Mouse (Mus musculus) midbrain, postnatal 0 days (tissue): ENCODE data around the gene Ccdc105. TPM values are rescaled to one million over a fixed set of nuclear protein-coding genes. Genes with fewer than 3 reads are reported as not detected.
A peak's percentile ranks its signal among the peaks of the same experiment; 100 is the strongest.

ENCODE experiments used
- ATAC-seq: fragments of 200-750 bp; cut with Nextera tagmentation; 2 replicates; pipeline ENCODE4 v1.8.0; 2017; ENCODE audit warnings: moderate number of reproducible peaks, mild to moderate bottlenecking, moderate TSS enrichment, moderate library complexity; ENCODE audit not compliant: low FRiP score
- DNase-seq: peaks from one replicate; pipeline ENCODE4 v3.0.0-alpha.2; 2015; ENCODE audit warnings: low spot score
- H3K27ac ChIP-seq: fragments of 300-500 bp; sonication (generic); 2 replicates; pipeline ENCODE4 v1.5.1; 2014; ENCODE audit warnings: low read depth, mild to moderate bottlenecking, low read length, mixed read lengths
- H3K27me3 ChIP-seq: fragments of 300-500 bp; sonication (generic); 2 replicates; pipeline ENCODE4 v1.6.1; 2014; ENCODE audit warnings: low read length, control low read depth, mixed read lengths; ENCODE audit not compliant: insufficient read depth
- H3K36me3 ChIP-seq: fragments of 300-500 bp; sonication (generic); 2 replicates; pipeline ENCODE4 v1.6.1; 2014; ENCODE audit warnings: low read length, control low read depth, mixed read lengths; ENCODE audit not compliant: insufficient read depth
- H3K4me1 ChIP-seq: fragments of 300-500 bp; sonication (generic); 2 replicates; pipeline ENCODE4 v1.6.1; 2014; ENCODE audit warnings: mild to moderate bottlenecking, control low read depth, antibody characterized with exemption, low read length, mixed read lengths; ENCODE audit not compliant: insufficient read depth
- H3K4me2 ChIP-seq: fragments of 300-500 bp; sonication (generic); 2 replicates; pipeline ENCODE4 v1.6.1; 2014; ENCODE audit warnings: low read depth, mild to moderate bottlenecking, low read length, mixed read lengths; ENCODE audit not compliant: poor library complexity, severe bottlenecking
- H3K4me3 ChIP-seq: fragments of 300-500 bp; sonication (generic); 2 replicates; pipeline ENCODE4 v1.5.1; 2014; ENCODE audit warnings: low read depth, mild to moderate bottlenecking, low read length, moderate library complexity
- H3K9ac ChIP-seq: fragments of 300-500 bp; sonication (generic); replicated peaks from 2 replicates; pipeline ENCODE4 v1.6.1; 2014; ENCODE audit warnings: mild to moderate bottlenecking, low read length, moderate library complexity, mixed read lengths; ENCODE audit not compliant: poor library complexity, severe bottlenecking
- H3K9me3 ChIP-seq: fragments of 300-500 bp; sonication (generic); 2 replicates; pipeline ENCODE4 v1.6.1; 2016; ENCODE audit warnings: low read length, control low read depth
- CTCF ChIP-seq: IDR thresholded peaks from 2 replicates; pipeline ENCODE4 v1.5.1; 2016; ENCODE audit warnings: antibody characterized with exemption, mild to moderate bottlenecking
- WGBS: fragments of 180-500 bp; shearing (Covaris S2); extraction: QIAGEN DNeasy Blood & Tissue Kit; methylation state at CpG from one replicate; pipeline ENCODE4 v1.1.7; 2014; 5-methylcytosine and 5-hydroxymethylcytosine counted together
- polyA plus RNA-seq: library from polyadenylated mRNA; unstranded; fragments of >200 nt; fragmentation: Nextera tagmentation; extraction: Ambion mirVana; gene quantifications from 2 replicates; pipeline ENCODE4 v1.2.1, GENCODE M21; 2015
- total RNA-seq: library from RNA; depleted of rRNA; stranded (reverse); fragments of >200 nt; gene quantifications from 2 replicates; pipeline ENCODE4 v1.2.3, GENCODE M21; 2014

Gene Ccdc105
- total and polyA plus RNA-seq, 2 experiments from 2014 or later = 0.22 to 0.23 TPM

- WGBS = 47% methylated on average over 2 of the region's 2 CpGs
- Histone ChIP-seq H3K9me3 (no peaks in the 10 kb centered on the region), H3K27ac (no peak overlapping the region), H3K9ac (no peak overlapping the region), H3K36me3 (no peaks in the 10 kb centered on the region), H3K4me3 (no peak overlapping the region), H3K4me1 (no peaks in the 10 kb centered on the region), H3K27me3 (no peaks in the 10 kb centered on the region), H3K4me2 (no peak overlapping the region)
- TF ChIP-seq CTCF = no peak
- DNase-seq (peak; percentile 2), ATAC-seq (no peak)
These were observed 29.4 kb downstream of the Ccdc105 start for GRCm38 (mm10) chr10:78723416-78723815.

GRCm38 (mm10) chr10:78722654-78723053 is 30.2 kb downstream of the Ccdc105 start:
- no peaks in the 10 kb centered on the region for H3K27me3 ChIP-seq
- H3K4me1 ChIP-seq = no peaks in the 10 kb centered on the region
- ATAC-seq (no peak), DNase-seq (peak; percentile 72)
- H3K9ac ChIP-seq = no peak overlapping the region
- 52% methylated on average over 2 of the region's 2 CpGs for WGBS
- H3K9me3 ChIP-seq = no peaks in the 10 kb centered on the region
- no peak overlapping the region for H3K4me2 ChIP-seq
- H3K36me3 ChIP-seq = no peaks in the 10 kb centered on the region
- no peak for TF ChIP-seq CTCF
- H3K4me3 ChIP-seq = no peak overlapping the region
- no peak overlapping the region for H3K27ac ChIP-seq

DNA sequence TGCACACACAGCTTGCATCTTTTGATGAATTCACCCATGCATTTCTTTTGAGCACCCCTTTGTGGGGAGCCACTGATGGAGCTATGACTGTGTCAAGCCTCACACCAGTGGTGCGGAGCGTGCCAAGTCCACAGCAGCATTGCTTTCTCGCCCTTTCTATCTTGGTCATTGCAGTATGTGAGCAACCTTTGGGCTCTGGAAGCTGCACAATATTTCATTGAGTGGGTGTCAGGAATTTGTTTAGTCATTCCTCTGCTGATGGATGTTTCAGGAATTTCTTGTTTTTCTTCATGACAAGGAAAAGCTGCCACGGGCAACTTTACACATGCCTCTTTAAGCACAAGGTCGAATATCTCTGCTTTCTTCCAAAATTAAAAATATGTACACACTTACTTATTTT is 30.8 kb downstream of the Ccdc105 start:
- ATAC-seq (no peak), DNase-seq (no peak)
- TF ChIP-seq CTCF = no peak
- no peaks in the 10 kb centered on the region for H3K27me3 ChIP-seq
- no peaks in the 10 kb centered on the region for H3K9me3 ChIP-seq
- no peaks in the 10 kb centered on the region for H3K36me3 ChIP-seq
- 86% methylated on average over 5 of the region's 5 CpGs for WGBS
- H3K27ac ChIP-seq = no peak overlapping the region
- no peak overlapping the region for H3K4me3 ChIP-seq
- no peak overlapping the region for H3K9ac ChIP-seq
- H3K4me1 ChIP-seq = no peaks in the 10 kb centered on the region
- no peak overlapping the region for H3K4me2 ChIP-seq

DNA sequence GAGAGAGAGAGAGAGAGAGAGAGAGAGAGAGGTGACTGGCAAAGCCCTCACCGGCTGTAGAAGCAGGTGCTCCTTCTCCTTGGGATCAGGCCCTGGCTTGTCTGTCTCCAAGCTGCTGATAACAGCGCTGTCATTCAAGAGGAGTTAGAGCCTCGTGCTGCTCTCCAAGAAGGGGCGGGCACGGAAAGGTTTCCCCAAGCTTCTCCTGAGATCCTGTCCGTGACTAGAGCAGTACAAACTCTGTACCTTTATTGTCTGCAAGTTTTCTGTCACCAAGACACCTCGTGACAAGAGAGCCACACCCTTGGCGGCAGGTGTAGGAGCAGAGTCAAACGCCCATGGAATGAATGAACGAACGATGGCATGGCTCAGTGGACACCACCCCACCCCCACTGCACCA is 34.8 kb downstream of the Ccdc105 start, which contains the start of gene Casp14:
Gene Casp14, minus strand, starts transcription at position 239 of the 400 bp plus-strand sequence.
- Histone ChIP-seq H3K27me3 (no peaks in the 10 kb centered on the region), H3K4me1 (no peaks in the 10 kb centered on the region), H3K4me3 (no peak within 1 kb of the TSS), H3K36me3 (no peaks in the 10 kb centered on the region), H3K9me3 (no peaks in the 10 kb centered on the region), H3K9ac (no peak within 1 kb of the TSS), H3K4me2 (no peak within 1 kb of the TSS), H3K27ac (no peak within 1 kb of the TSS)
- WGBS = 76% methylated on average over 11 of the region's 11 CpGs
- no peak for TF ChIP-seq CTCF
- DNase-seq (no peak), ATAC-seq (no peak)

- Histone ChIP-seq H3K27ac (no peak overlapping the region), H3K4me3 (no peak overlapping the region), H3K9me3 (no peaks in the 10 kb centered on the region), H3K27me3 (no peaks in the 10 kb centered on the region), H3K4me1 (no peaks in the 10 kb centered on the region), H3K9ac (no peak overlapping the region), H3K4me2 (no peak overlapping the region), H3K36me3 (no peaks in the 10 kb centered on the region)
- TF ChIP-seq CTCF = no peak
- ATAC-seq (no peak), DNase-seq (no peak)
These were observed 36.6 kb downstream of the Ccdc105 start for GRCm38 (mm10) chr10:78716231-78716630.

GRCm38 (mm10) chr10:78715156-78715555 is 37.7 kb downstream of the Ccdc105 start:
- H3K4me2 ChIP-seq = no peak overlapping the region
- DNase-seq (no peak), ATAC-seq (no peak)
- H3K27me3 ChIP-seq = no peaks in the 10 kb centered on the region
- TF ChIP-seq CTCF = no peak
- no peak overlapping the region for H3K9ac ChIP-seq
- no peaks in the 10 kb centered on the region for H3K4me1 ChIP-seq
- H3K36me3 ChIP-seq = no peaks in the 10 kb centered on the region
- H3K4me3 ChIP-seq = no peak overlapping the region
- WGBS = 93% methylated on average over 7 of the region's 7 CpGs
- H3K27ac ChIP-seq = no peak overlapping the region
- no peaks in the 10 kb centered on the region for H3K9me3 ChIP-seq

DNA sequence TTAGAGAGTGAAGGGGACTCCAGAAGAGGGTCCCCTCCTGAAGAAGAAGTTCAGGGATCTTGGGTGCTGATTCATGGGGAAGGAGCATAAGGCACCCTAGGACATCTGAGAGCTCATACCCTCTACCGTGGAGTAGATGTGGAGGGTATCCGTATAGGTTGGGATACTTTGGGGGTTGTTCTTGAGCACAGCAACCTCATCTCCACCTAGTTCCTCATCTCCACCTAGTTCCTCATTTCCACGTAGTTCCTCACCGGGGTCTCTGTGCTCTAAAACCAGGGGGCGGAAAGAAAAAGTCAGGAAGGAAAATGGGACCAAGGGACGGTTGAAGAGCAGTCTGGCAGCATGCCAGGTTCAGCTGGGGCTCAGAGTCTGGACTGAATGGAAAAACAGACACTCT is 38.7 kb downstream of the Ccdc105 start:
- H3K9me3 ChIP-seq = no peaks in the 10 kb centered on the region
- no peak overlapping the region for H3K4me3 ChIP-seq
- ATAC-seq (no peak), DNase-seq (no peak)
- 77% methylated on average over 6 of the region's 6 CpGs for WGBS
- no peak overlapping the region for H3K4me2 ChIP-seq
- no peak overlapping the region for H3K9ac ChIP-seq
- no peaks in the 10 kb centered on the region for H3K27me3 ChIP-seq
- no peak overlapping the region for H3K27ac ChIP-seq
- no peak for TF ChIP-seq CTCF
- H3K36me3 ChIP-seq = no peaks in the 10 kb centered on the region
- no peaks in the 10 kb centered on the region for H3K4me1 ChIP-seq
